Mouse (Mus musculus) urinary bladder, postnatal 10 days (tissue): ENCODE data around the gene Nrg3.

ENCODE experiments used
- DNase-seq: peaks from one replicate; pipeline ENCODE4 v3.0.0; 2022; ENCODE audit warnings: low spot score

The Nrg3 gene

GRCm38 (mm10) chr14:39472790-39473761 is at the start of gene Nrg3:
TSS of gene Nrg3 (minus strand) at chr14:39473088.
- no peak for DNase-seq

GRCm38 (mm10) chr14:39508956-39509355 is 36.1 kb upstream of the Nrg3 start:
- no peak for DNase-seq

DNA sequence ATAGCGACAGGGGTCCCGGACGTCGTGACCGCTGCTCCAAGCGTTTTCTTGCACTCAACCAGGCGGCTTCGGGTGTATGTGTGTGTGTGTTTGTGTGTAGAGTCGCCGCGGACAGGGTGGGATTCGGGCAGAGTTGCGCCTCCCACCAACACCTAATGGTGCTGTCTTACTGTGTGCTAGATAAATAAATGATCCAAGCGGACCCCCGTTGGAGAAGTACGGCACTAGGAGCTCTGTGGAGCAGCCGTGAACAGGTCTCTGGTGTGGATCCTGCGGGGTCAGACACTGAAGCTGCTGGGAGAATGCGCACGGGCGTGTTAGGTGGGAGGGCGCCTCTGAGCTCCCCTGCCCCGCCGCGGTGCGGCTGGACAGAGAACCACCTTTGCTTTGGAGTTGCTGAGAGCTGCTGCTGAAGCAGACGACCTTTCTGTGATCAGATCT is 903 bp upstream of the Nrg3 start:
- no peak for DNase-seq

GRCm38 (mm10) chr14:39472146-39472751 is 639 bp downstream of the Nrg3 start:
- DNase-seq = no peak

GRCm38 (mm10) chr14:39471236-39471981 is 1.5 kb downstream of the Nrg3 start:
- no peak for DNase-seq

DNA sequence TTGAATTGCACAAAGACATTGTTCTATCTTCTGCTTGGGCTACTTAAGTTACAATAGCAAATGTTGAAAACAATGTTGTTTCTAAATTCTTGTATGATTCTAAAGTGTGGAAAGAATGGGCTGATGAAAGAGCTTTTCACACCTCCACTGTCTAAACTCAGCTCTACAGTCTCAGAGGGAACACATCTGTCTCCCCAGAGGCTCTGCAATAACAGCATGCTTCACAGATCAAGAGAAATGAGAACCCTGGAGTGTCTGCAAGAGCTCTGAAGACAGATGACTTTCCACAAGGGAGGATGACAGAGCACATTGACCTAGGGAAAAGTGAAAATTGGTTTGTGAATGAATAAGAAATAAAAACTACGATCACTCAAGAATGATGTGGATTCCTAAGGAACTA is 27.4 kb downstream of the Nrg3 start:
- DNase-seq = no peak

GRCm38 (mm10) chr14:39428503-39428902 is 44.4 kb downstream of the Nrg3 start:
- DNase-seq = no peak

DNA sequence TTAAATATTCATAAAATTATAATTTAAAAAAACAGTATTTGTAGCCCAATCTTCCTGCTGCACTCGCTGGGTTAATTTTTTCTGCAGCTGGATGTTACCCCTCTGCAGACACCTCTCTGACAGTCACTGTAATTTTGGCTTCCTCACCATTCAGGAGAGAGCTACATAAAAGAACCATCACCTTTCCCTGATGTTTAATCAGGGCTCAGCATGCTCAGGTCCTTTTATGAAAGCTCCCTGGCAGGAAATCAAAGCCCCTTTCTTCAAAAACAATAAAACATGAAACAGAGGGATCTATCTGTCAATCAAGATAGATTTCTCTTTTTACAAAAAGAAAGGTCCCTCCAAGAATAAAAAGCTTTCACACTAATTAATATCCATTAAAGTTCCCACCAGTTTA is 51.0 kb downstream of the Nrg3 start:
- DNase-seq = no peak

DNA sequence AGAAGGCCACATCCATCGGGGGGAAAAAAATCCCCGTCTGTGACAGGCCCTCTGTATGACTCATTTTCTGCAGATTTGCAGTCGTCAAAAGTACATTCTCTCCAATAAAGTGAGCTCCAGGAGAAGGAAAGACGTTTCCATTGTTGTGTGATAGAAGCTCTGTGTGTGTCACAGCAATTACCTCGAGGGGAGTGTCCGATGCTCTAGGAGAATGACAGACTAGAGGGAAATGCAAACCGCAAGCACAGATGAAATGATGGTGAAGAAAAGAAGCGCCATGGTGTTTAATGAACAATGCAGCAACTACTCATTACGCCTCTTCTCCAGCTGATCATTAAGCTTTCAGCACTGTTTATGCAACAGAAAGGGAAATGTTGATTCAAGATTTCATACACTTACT is 59.6 kb downstream of the Nrg3 start:
- no peak for DNase-seq

DNA sequence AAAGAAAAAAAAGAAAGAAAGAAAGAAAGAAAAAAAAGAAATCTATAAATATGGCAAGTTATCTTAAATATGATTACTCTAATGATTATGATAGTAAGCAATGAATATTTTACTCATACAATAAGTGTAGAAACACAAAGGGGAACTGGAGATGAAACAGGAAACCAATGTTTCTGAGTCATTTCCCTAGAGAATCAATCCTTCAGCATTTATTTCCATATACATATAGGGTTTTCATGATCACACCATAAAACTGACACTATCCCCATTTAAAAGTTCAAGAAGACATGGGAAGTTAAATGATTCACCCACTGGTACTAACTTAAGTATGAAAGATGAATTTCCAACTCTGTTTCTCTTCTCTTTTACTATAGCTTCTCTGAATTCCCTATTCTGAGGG is 86.0 kb downstream of the Nrg3 start:
- DNase-seq = no peak

GRCm38 (mm10) chr14:39381321-39381720 is 91.6 kb downstream of the Nrg3 start:
- no peak for DNase-seq

- DNase-seq = no peak
Observed at GRCm38 (mm10) chr14:39373220-39373619, 99.7 kb downstream of the Nrg3 start.

- no peak for DNase-seq
Observed at GRCm38 (mm10) chr14:39356251-39356650, 116.6 kb downstream of the Nrg3 start.

GRCm38 (mm10) chr14:39351979-39352737 is 120.7 kb downstream of the Nrg3 start:
- DNase-seq = no peak

DNA sequence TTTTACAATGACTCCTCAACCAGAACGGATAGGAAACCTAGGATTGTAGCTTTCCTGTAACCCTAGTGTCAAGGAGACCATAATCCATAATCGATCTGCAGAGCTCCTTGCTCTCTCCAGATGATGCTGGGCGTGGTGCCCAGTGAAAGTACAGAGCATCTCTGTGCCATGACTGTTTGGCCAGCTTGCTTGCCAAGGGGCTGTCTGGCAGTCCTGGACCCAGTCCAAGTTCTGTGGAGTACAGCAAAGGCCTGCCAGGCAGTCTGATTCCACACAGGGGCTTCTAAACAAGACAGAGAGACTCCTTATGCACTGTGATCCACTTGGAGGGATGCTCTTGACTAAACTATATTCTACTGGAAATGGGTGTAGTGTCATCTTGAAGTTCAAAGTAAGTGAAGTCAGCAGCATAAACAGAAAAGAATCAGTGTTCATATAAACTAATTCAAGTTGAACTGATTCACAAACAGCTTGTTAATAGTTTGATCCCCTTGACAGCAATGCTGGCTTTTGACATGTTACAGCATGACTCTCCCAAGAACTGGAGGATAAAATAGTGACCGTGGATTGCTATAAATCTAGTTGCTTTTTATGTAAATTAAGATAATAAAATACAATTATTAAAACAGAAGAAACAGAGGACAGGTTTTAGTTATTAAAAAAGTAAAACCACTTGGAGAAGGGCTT is 155.3 kb downstream of the Nrg3 start:
- DNase-seq = no peak

DNA sequence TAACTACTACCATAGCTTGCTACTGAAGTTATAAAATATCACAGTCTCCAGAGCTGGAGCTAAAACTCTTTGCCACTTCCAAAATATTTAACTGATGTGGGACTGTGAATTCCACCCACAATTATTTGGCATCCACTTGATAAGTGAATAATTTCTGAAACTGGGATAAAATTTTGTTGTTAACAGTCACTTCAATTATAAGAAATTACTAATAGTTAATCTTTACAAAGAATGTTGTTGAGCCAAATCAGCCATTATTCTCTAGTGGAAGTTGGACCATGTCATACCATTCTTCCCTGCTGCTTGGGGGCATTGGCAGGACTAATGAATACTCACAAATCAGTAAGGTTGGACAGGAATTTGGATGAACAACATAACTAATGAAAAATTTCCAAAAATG is 158.8 kb downstream of the Nrg3 start:
- no peak for DNase-seq

GRCm38 (mm10) chr14:39265121-39265520 is 207.8 kb downstream of the Nrg3 start:
- DNase-seq = no peak

- DNase-seq = no peak
Observed at GRCm38 (mm10) chr14:39264422-39264821, 208.5 kb downstream of the Nrg3 start.

GRCm38 (mm10) chr14:39261016-39261415 is 211.9 kb downstream of the Nrg3 start:
- no peak for DNase-seq

DNA sequence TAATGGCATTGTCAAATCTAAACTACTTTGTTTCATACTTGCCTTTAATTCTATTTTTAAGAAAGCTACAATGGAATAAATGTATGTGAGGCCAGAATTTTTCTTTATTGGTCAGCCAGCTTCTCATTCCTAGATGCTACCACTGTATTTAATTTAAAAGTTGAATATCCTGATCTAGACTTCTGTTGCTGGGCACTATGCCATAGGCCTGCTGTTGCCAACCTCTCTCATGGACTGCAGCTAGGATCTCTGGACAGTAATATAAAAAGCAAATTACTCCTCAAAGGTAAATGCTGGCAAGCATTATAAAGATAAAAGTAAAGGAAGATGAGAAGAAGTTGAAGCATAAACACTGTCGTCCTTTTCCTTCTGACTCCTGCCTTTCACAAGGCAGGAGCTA is 217.5 kb downstream of the Nrg3 start:
- no peak for DNase-seq

- DNase-seq = no peak
Observed at GRCm38 (mm10) chr14:39240267-39240666, 232.6 kb downstream of the Nrg3 start.
